In genomic region chr13:34645519-34645918, GRCm38 (mm10) we compare ENCODE assay signal across 35 mouse cellular contexts. TPM values are rescaled to one million over a fixed set of nuclear protein-coding genes. Genes with fewer than 3 reads are reported as not detected.
"Had no signal": no experiment of that assay in that cellular context is flagged by ENCODE, and none has a peak within 500 bp of the region (broad histone marks: within the 10 kb centered on the region; RNA-seq: fewer than 3 reads in every experiment).

No protein-coding gene starts in this region.

- H3K4me1 ChIP-seq: hindbrain, embryonic 15.5 days had no signal

- H3K4me2 ChIP-seq: heart, embryonic 11.5 days; heart, embryonic 12.5 days; heart, embryonic 15.5 days; hindbrain, embryonic 12.5 days; hindbrain, embryonic 13.5 days; hindbrain, embryonic 14.5 days; hindbrain, embryonic 15.5 days; intestine, embryonic 15.5 days; kidney, embryonic 15.5 days had no signal

- H3K9ac ChIP-seq: heart, embryonic 12.5 days; heart, embryonic 15.5 days; hindbrain, embryonic 12.5 days; hindbrain, embryonic 13.5 days; hindbrain, embryonic 14.5 days; hindbrain, embryonic 15.5 days; intestine, embryonic 15.5 days; kidney, embryonic 15.5 days had no signal

- H3K9me3 ChIP-seq: heart, embryonic 10.5 days; heart, embryonic 12.5 days; heart, embryonic 13.5 days; heart, embryonic 15.5 days; hindbrain, embryonic 10.5 days; hindbrain, embryonic 12.5 days; hindbrain, embryonic 13.5 days; hindbrain, embryonic 15.5 days; intestine, embryonic 15.5 days; kidney, embryonic 15.5 days had no signal

- H3K4me3 ChIP-seq: heart, embryonic 10.5 days; heart, embryonic 12.5 days; heart, embryonic 13.5 days; heart, embryonic 15.5 days; hindbrain, embryonic 10.5 days; hindbrain, embryonic 12.5 days; hindbrain, embryonic 13.5 days; hindbrain, embryonic 15.5 days; intestine, embryonic 15.5 days; kidney, embryonic 15.5 days; layer of hippocampus, adult 2 months had no signal

- ATAC-seq: hindbrain, embryonic 16.5 days; hindbrain, postnatal 0 days; inflammation-experienced regulatory T-cells, adult 6 months; intestine, embryonic 15.5 days; intestine, embryonic 16.5 days; intestine, postnatal 0 days had no signal

- H3K27ac ChIP-seq: heart, embryonic 10.5 days; heart, embryonic 13.5 days; heart, embryonic 15.5 days; hindbrain, embryonic 10.5 days; hindbrain, embryonic 12.5 days; hindbrain, embryonic 13.5 days; hindbrain, embryonic 14.5 days; hindbrain, embryonic 15.5 days; hindbrain, postnatal 0 days; intestine, embryonic 15.5 days; kidney, embryonic 15.5 days; kidney, postnatal 0 days; layer of hippocampus, adult 2 months had no signal

- H3K27me3 ChIP-seq: heart, embryonic 12.5 days; intestine, embryonic 15.5 days had no signal

- DNase-seq: heart, postnatal 14 days; heart, postnatal 36 days; heart, postnatal 4 days; kidney, adult 11 months; kidney, adult 18-20 months; kidney, adult 2 months; kidney, adult 8-10 months; kidney, adult 9 months; kidney, postnatal 10 days; kidney, postnatal 14 days; kidney, postnatal 25 days; kidney, postnatal 36 days; kidney, postnatal 4 days; layer of hippocampus, adult 9-11 months; layer of hippocampus, postnatal 36 days had no signal

- H3K36me3 ChIP-seq: heart, embryonic 10.5 days; heart, embryonic 12.5 days; heart, embryonic 15.5 days; hindbrain, embryonic 10.5 days; hindbrain, embryonic 12.5 days; hindbrain, embryonic 13.5 days; hindbrain, embryonic 15.5 days; intestine, embryonic 15.5 days; kidney, embryonic 15.5 days had no signal

RNA-seq across cellular contexts. Expression of gene Pxdc1, which starts 7.8 kb away (rescaled TPM):
- total RNA-seq: hematopoietic stem cell, adult 5-6 weeks had no signal
